Mouse (Mus musculus) WW6 (cell line): ENCODE data around the gene Cfhr2.
"Not testable (repeated sequence)": the region's sequence is repeated elsewhere in the genome, so short reads cannot be mapped to it uniquely, and the experiment has no call there.

Experiments used
- DNase-seq: peaks from one replicate; pipeline ENCODE4 v3.0.0-alpha.2; 2013; ENCODE audit warnings: low read depth, low spot score

Gene Cfhr2

DNA sequence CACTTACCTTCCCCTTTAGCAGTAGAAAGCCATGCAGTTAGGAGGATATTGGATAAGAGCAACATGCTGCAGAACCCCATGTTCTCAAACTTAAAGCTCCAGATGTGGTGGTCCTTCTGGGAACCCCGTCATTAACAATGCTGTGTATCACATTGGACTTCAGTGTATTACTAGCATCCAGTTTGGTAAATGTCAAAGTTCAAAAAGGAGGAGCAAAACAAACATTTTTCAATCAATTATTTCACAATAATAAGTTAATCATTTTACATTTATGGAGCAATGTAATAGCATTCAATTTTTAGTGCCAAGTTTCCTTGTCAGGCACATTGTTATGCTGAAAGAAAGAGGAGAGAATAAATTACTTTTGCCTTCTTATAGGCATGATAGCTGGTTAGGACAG lies at the start of gene Cfhr2:
Gene Cfhr2, minus strand, starts transcription at position 155 of the 400 bp plus-strand sequence.
- no peak for DNase-seq

GRCm38 (mm10) chr1:139863751-139864150 lies 5.2 kb upstream of the Cfhr2 start:
- DNase-seq = no peak

GRCm38 (mm10) chr1:139860176-139860575 lies 1.7 kb upstream of the Cfhr2 start:
- no peak for DNase-seq

GRCm38 (mm10) chr1:139839699-139840098 lies 18.8 kb downstream of the Cfhr2 start:
- DNase-seq = no peak

DNA sequence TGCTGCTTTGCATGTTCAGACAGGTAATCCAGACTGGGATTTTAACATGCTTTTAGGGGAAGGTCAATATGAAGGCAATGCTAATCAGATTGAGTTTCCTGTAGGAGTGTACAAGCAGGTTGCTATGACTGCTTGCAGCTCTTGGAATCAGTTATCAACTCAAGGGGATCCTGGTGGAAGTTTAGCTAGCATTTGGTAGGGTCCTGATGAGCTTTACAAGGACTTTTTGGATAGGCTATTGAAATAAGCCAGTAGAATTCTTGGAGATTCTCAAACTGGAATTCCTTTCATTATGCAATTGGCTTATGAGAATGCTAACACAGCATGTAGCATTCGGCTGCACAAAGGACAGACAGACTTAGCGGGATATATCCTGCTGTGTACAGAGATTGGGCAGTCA lies 19.2 kb downstream of the Cfhr2 start:
- no peak for DNase-seq

GRCm38 (mm10) chr1:139808594-139808993 lies 49.9 kb downstream of the Cfhr2 start:
- no peak for DNase-seq

DNA sequence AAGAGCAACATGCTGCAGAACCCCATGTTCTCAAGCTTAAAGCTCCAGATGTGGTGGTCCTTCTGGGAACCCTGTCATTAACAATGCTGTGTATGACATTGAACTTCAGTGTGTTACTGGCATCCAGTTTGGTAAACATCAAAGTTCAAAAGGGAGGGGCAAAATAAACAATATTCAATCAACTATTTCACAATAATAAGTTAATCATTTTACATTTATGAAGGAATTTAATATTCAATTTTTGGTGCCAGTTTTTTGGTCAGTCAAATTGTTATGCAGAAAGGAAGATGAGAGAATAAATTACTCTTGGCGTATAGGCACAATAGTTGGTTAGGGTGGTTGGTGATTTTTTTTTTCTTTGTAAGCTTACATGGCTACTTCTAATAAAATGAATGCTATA lies 77.4 kb downstream of the Cfhr2 start, which contains the start of gene Gm4788:
Gene Gm4788, minus strand, starts transcription at position 101 of the 400 bp plus-strand sequence.
- DNase-seq = no peak

DNA sequence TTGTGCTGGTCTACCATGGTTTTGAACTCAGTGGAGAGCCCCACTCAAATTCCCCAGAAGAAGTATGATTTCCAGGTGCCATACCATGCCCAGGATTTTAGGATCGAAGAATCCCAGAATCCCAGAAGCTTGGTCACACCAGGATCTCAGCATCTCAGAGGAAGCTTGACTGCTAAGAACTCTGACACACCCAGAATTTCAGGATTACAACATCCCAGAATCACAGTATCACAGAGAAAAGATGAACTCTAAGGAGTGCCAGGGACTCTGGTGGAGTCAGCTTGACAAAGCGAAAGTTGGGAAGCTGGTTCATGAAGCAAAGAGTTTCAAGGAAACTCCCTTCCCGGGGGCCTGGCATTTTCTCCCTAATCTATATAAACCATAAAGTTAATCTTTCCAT lies 88.6 kb downstream of the Cfhr2 start:
- not testable (repeated sequence) for DNase-seq
